Mouse (Mus musculus) thymus, adult 2 months (tissue): ENCODE measurements around the gene Vmn1r135. TPM values are rescaled to one million over a fixed set of nuclear protein-coding genes. Genes with fewer than 3 reads are reported as not detected.
"Not testable (repeated sequence)": the region's sequence is repeated elsewhere in the genome, so short reads cannot be mapped to it uniquely, and the experiment has no call there.

Experiments used
- DNase-seq: peaks from one replicate; pipeline ENCODE4 v3.0.0; 2021
- H3K27ac ChIP-seq: fragments of 200-500 bp; 2 replicates; pipeline ENCODE4 v1.5.1; 2012; ENCODE audit warnings: low read length, control low read depth; ENCODE audit not compliant: control insufficient read depth, insufficient read depth
- H3K27me3 ChIP-seq: fragments of 200-500 bp; 2 replicates; pipeline ENCODE4 v1.6.1; 2012; ENCODE audit warnings: mild to moderate bottlenecking, low read length, moderate library complexity, mixed read lengths; ENCODE audit not compliant: control insufficient read depth, insufficient read depth
- H3K36me3 ChIP-seq: fragments of 200-500 bp; 2 replicates; pipeline ENCODE4 v1.6.1; 2012; ENCODE audit warnings: mild to moderate bottlenecking, low read length, moderate library complexity; ENCODE audit not compliant: control insufficient read depth, insufficient read depth
- H3K4me1 ChIP-seq: fragments of 200-500 bp; replicated peaks from 2 replicates; pipeline ENCODE4 v1.6.1; 2012; ENCODE audit warnings: low read length; ENCODE audit not compliant: control insufficient read depth, insufficient read depth
- H3K4me3 ChIP-seq: fragments of 200-500 bp; 2 replicates; pipeline ENCODE4 v1.5.1; 2012; ENCODE audit warnings: mild to moderate bottlenecking, low read length, control low read depth, moderate library complexity; ENCODE audit not compliant: control insufficient read depth, insufficient read depth
- WGBS: fragments of 180-500 bp; shearing (Covaris S2); methylation state at CpG from one replicate; pipeline ENCODE4 v1.1.7; 2018; 5-methylcytosine and 5-hydroxymethylcytosine counted together
- polyA plus RNA-seq: library from polyadenylated mRNA; depleted of rRNA; stranded (reverse); fragments of >200 nt; gene quantifications from 2 replicates; pipeline ENCODE4 v1.2.3, GENCODE M21; 2012; rRNA removed

Vmn1r135 gene
- polyA plus RNA-seq, result not detected in 2 replicates

GRCm38 (mm10) chr7:21832051-21832450, at the start of gene Vmn1r135:
Gene Vmn1r135, plus strand, starts transcription at chr7:21832351.
- not testable (repeated sequence) for H3K4me1 ChIP-seq, H3K4me3 ChIP-seq, H3K27me3 ChIP-seq, DNase-seq, H3K27ac ChIP-seq, H3K36me3 ChIP-seq
- no CpG with 5 or more reads among the region's 1 CpGs for WGBS

GRCm38 (mm10) chr7:21796628-21797027, 35.5 kb upstream of the Vmn1r135 start, which contains the start of gene Gm4177:
Gene Gm4177, minus strand, starts transcription at chr7:21796728.
- H3K4me3 ChIP-seq, DNase-seq, H3K27me3 ChIP-seq, H3K27ac ChIP-seq, H3K36me3 ChIP-seq, H3K4me1 ChIP-seq: not testable (repeated sequence)
- WGBS, result no CpG with 5 or more reads among the region's 3 CpGs

DNA sequence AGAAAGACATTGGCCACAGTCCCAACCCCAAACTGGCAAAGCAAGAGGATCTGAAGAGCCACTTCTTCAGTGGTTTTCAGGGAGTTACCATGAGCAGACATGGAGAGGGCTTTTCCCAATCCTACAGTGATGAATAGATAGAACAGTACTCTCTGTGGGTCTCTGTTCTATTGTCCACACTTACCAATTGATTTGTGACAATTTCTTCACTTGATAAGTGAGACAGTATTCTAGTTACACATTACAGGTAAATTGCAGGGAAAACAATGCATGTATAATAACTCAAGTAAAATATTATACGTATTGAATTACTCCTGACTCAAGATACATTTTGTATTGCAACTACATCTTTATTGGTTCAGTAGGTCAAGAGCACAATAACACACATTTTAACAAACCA, 12.0 kb downstream of the Vmn1r135 start, which contains the start of gene Gm5725:
Gm5725 (minus strand) TSS at position 101 of the 400 bp plus-strand sequence.
- DNase-seq, H3K27me3 ChIP-seq, H3K4me1 ChIP-seq, H3K36me3 ChIP-seq, H3K4me3 ChIP-seq, H3K27ac ChIP-seq: not testable (repeated sequence)
- WGBS, result no CpG with 5 or more reads among the region's 1 CpGs

Other genes starting within 250 kb of the Vmn1r135 start
- gene Vmn1r132, start 218.3 kb upstream of the Vmn1r135 start, polyA plus RNA-seq, result not detected in 2 replicates
- not detected in 2 replicates for gene Gm4175, start 70.9 kb upstream of the Vmn1r135 start, polyA plus RNA-seq
- gene Gm4177, start 35.6 kb upstream of the Vmn1r135 start, polyA plus RNA-seq, result not detected in 2 replicates
- gene Gm5725, start 11.9 kb downstream of the Vmn1r135 start, polyA plus RNA-seq, result not detected in 2 replicates
- not detected in 2 replicates for gene Gm5891, start 88.9 kb downstream of the Vmn1r135 start, polyA plus RNA-seq
- not detected in 2 replicates for gene Vmn1r137, start 162.2 kb downstream of the Vmn1r135 start, polyA plus RNA-seq
- gene Vmn1r138, start 196.5 kb downstream of the Vmn1r135 start, polyA plus RNA-seq, result not detected in 2 replicates
- gene Gm6176, start 224.0 kb downstream of the Vmn1r135 start, polyA plus RNA-seq, result not detected in 2 replicates
- gene Vmn1r139, start 236.7 kb downstream of the Vmn1r135 start, polyA plus RNA-seq, result not detected in 2 replicates